Mouse (Mus musculus) cerebellum, adult 2 months (tissue): ENCODE measurements around the gene Etfdh. TPM values are rescaled to one million over a fixed set of nuclear protein-coding genes. Genes with fewer than 3 reads are reported as not detected.

Experiments used
- DNase-seq, 2 experiments: peaks; one replicate each; pipeline ENCODE4 v3.0.0; 2021
- H3K27ac ChIP-seq: fragments of 200-500 bp; 2 replicates; pipeline ENCODE4 v1.5.1; 2012; ENCODE audit warnings: low read length, control low read depth, inconsistent platforms; ENCODE audit not compliant: insufficient read depth
- H3K27me3 ChIP-seq: fragments of 200-500 bp; 2 replicates; pipeline ENCODE4 v1.6.1; 2012; ENCODE audit warnings: inconsistent platforms, mild to moderate bottlenecking, low read length, moderate library complexity; ENCODE audit not compliant: control insufficient read depth, insufficient read depth
- H3K4me1 ChIP-seq: fragments of 200-500 bp; 2 replicates; pipeline ENCODE4 v1.6.1; 2011; ENCODE audit warnings: low read length; ENCODE audit not compliant: control insufficient read depth, insufficient read depth
- H3K4me3 ChIP-seq: fragments of 200-500 bp; replicated peaks from 2 replicates; pipeline ENCODE3; 2011; ENCODE audit warnings: mild to moderate bottlenecking, low read depth, low read length, control low read depth; ENCODE audit not compliant: insufficient read depth
- CTCF ChIP-seq: fragments of 200-500 bp; IDR thresholded peaks from 2 replicates; pipeline ENCODE4 v1.5.1; 2011; ENCODE audit warnings: low read depth, mild to moderate bottlenecking, control low read depth, low read length, moderate library complexity, borderline replicate concordance; ENCODE audit not compliant: insufficient read depth
- POLR2A ChIP-seq: fragments of 200-500 bp; IDR thresholded peaks from 2 replicates; pipeline ENCODE4 v1.6.1; 2011; ENCODE audit warnings: low read length, control low read depth, borderline replicate concordance; ENCODE audit not compliant: insufficient read depth
- WGBS: fragments of 180-500 bp; shearing (Covaris S2); methylation state at CpG from one replicate; pipeline ENCODE4 v1.1.7; 2018; 5-methylcytosine and 5-hydroxymethylcytosine counted together
- polyA plus RNA-seq: library from polyadenylated mRNA; depleted of rRNA; stranded (reverse); fragments of >200 nt; gene quantifications from 2 replicates; pipeline ENCODE4 v1.2.3, GENCODE M21; 2012

Gene Etfdh
- polyA plus RNA-seq, 1 experiment, result 31.6 TPM

DNA sequence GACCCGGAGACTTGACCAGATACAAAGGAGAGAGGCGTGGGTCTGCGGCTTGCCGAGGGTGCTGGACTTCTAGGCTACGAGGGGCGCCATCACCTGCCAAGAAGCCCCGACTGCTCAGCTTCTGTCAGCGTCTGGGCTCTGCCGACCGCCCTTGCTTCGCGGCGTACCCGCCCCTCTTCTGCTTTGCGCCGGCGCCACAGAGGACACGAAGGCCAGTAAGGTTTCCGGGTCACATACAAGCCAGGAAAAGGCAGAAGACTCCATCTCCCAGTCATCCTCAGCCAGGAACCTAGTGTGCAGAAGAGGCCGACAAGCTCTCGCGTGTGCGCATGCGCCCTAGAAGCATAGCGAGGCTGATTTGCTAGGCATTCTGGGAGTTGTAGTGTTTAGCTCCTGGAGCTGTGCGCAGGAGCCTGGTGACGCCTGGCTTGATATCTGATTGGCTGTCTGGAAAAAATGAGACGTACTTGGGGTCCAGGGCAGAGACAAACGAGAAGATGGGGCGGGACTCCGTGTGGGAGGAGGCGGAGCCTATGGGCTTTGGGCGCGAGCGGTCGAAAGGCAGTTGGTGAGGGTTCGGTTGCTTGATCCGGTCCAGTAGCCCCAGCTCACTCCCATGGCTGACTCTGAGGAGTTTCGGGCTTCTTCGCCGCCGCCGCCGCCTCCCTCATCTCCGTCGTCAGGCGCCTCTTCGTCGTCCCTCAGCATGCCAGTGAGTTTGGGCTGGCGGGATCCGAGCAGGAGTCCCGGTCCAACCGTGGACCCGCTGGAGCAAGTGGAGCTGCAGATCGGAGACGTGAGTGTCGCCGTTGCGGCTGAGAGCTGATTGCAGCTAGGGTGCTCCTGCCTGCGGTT is 512 bp downstream of the Etfdh start, which contains the start of gene 4930579G24Rik:
4930579G24Rik (plus strand) TSS at position 519 of the 855 bp plus-strand sequence.
- Histone ChIP-seq H3K4me3 (peak within 1 kb of the TSS; percentile 74), H3K27me3 (no peaks in the 10 kb centered on the region), H3K4me1 (no peaks in the 10 kb centered on the region), H3K27ac (peak within 1 kb of the TSS; percentile 9)
- WGBS, result under 1% methylated on average over 60 of the region's 60 CpGs
- no peak for TF ChIP-seq CTCF
- peak; percentile 81; the same call in 1 of the 2 replicates for TF ChIP-seq POLR2A
- DNase-seq, result peak; percentile 95 to 100

DNA sequence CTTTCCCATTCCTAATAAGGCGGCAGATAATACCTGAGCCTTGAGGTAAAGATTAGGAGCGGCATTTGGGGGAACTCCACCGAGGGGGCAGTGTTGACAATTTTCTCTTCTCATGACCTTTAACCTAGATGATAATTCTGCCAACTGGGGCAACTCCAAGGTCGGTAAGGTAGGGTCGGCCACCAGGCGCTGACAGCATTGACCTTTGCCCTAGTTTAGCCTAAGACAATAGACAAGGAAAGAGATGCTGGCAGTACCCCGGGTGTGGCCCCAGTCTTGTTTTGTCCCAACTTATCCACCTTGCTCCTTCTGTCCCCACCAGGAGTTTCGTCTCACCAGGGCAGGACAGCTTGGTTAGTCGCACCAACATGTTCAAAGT is 1.1 kb downstream of the Etfdh start:
- H3K27me3 ChIP-seq, result no peaks in the 10 kb centered on the region
- H3K4me1 ChIP-seq, result no peaks in the 10 kb centered on the region
- H3K27ac ChIP-seq, result no peak overlapping the region; the same call in 1 of the 2 replicates
- TF ChIP-seq POLR2A (no peak), CTCF (no peak)
- no peak for DNase-seq
- peak overlapping the region; percentile 72 for H3K4me3 ChIP-seq
- 0% methylated on average over 9 of the region's 9 CpGs for WGBS

DNA sequence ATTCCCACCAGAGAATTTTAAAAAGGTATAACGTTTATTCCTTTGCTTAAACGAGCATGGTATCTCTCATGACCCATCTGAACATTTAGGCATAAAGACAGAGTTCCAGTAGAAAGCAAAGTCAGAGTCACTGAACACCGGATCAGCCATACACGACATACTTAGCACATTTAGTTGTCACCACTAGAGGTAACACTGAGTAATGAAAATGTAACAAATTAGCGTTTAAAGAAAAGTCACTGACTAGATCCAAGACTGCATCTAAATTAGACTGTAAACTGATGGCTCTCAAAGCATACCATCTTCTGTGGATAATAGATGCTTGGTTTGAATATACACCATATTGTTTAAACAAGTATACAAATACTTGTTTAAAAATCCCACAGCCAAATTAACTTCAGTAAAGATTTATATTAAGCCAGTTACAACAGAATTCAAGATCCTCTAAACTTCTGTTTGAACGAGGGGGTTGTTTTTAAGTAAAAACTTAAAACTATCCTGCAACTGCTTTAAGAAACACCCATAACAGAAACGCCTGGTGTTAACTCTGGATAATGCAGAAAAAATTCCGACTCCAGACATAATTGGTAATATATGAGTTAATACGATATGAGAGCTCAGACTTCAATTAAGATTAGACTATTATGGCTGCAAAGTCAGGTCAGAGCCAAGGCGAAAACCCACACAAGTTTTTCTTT is 1.7 kb downstream of the Etfdh start:
- no peak for DNase-seq
- WGBS, result 10% methylated on average over 10 of the region's 10 CpGs
- no peak overlapping the region for H3K27ac ChIP-seq
- H3K4me3 ChIP-seq, result peak overlapping the region; percentile 72
- no peaks in the 10 kb centered on the region for H3K4me1 ChIP-seq
- TF ChIP-seq CTCF (no peak), POLR2A (no peak)
- H3K27me3 ChIP-seq, result no peaks in the 10 kb centered on the region

DNA sequence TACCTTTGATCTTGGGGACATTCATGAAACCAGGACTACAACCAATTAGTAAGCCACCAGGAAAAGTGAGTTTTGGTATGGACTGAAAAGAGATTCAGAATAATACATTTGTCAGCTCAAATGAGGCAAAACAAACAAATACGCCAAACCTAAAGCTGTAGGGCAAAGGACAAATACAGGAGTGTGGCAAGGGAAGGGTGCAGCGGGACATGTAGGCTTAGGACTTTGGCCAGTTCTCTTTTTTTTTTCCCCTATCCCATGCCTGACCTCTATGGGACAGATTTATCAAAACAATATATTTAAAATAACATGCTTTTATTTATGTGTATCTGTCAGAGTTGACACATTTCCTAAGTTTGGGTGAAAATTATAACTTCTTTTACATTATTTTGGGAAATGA is 19.4 kb downstream of the Etfdh start:
- WGBS, result 94% methylated on average over 2 of the region's 2 CpGs

DNA sequence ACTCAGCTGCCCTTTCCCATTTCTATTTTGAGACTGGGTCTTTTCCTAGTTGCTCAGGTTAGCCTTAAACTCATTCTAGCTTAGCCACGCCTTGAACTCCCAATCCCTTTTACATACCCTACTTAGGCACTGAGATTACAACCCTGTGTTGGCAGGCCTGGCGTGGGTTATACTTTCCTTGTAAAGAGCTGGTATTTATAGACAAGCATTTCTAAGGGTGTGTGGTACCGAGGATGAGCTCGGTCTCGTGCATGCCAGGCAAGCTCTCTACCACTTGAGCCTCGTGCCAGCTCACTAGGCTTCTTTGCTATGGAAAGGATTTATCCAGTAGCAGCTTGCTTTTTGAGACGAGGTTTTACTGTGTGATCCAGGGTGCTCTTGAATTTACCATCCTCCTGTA is 33.8 kb downstream of the Etfdh start:
- no peaks in the 10 kb centered on the region for H3K27me3 ChIP-seq
- no peak overlapping the region for H3K27ac ChIP-seq
- H3K4me1 ChIP-seq, result no peaks in the 10 kb centered on the region; the same call in 1 of the 2 replicates
- H3K4me3 ChIP-seq, result no peak overlapping the region
- TF ChIP-seq POLR2A, result no peak
- no peak for TF ChIP-seq CTCF
- DNase-seq, result no peak
- WGBS, result 93% methylated on average over 7 of the region's 7 CpGs

More for the DNA sequence above, 19.4 kb downstream of the Etfdh start:
- TF ChIP-seq POLR2A (no peak), CTCF (no peak)
- Histone ChIP-seq H3K4me3 (no peak overlapping the region), H3K27me3 (no peaks in the 10 kb centered on the region), H3K27ac (no peak overlapping the region), H3K4me1 (no peaks in the 10 kb centered on the region)
- DNase-seq, result no peak

DNA sequence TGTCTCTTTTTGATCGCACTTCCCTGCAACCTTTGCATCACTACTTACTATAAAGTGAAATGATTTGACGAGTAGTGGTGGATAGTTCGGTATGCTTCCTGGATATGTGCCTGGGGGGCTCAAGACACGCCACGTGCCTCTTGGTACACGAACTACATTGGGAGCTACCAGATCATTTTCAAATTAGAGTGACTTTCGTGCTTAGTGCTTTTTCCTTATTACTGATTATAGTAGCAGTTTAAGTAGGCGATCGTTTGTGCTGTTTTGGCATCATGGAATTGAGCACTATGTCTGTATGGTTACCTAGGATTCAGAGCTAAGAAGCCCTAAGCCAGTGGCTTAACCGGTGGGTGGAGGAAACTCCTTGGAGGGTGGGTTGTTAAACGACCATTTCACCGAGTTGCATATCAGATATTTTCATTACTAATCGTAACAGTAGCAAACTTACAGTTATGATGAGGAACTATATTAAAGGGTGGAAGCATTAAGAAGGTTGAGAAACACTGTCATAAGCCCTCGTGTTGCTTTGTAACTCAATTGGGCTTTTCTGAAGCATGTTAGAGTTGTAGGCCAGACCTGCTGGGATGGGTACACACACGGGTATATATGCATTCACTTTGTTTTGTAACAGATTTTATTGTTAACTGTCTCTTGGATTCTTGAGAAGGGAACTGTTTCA is 37.4 kb downstream of the Etfdh start:
- Histone ChIP-seq H3K4me3 (peak overlapping the region; percentile 94), H3K27ac (no peak overlapping the region; the same call in 1 of the 2 replicates), H3K27me3 (no peaks in the 10 kb centered on the region), H3K4me1 (no peaks in the 10 kb centered on the region; the same call in 1 of the 2 replicates)
- TF ChIP-seq POLR2A, result no peak
- no peak for TF ChIP-seq CTCF
- WGBS, result 2% methylated on average over 15 of the region's 15 CpGs
- no peak for DNase-seq

DNA sequence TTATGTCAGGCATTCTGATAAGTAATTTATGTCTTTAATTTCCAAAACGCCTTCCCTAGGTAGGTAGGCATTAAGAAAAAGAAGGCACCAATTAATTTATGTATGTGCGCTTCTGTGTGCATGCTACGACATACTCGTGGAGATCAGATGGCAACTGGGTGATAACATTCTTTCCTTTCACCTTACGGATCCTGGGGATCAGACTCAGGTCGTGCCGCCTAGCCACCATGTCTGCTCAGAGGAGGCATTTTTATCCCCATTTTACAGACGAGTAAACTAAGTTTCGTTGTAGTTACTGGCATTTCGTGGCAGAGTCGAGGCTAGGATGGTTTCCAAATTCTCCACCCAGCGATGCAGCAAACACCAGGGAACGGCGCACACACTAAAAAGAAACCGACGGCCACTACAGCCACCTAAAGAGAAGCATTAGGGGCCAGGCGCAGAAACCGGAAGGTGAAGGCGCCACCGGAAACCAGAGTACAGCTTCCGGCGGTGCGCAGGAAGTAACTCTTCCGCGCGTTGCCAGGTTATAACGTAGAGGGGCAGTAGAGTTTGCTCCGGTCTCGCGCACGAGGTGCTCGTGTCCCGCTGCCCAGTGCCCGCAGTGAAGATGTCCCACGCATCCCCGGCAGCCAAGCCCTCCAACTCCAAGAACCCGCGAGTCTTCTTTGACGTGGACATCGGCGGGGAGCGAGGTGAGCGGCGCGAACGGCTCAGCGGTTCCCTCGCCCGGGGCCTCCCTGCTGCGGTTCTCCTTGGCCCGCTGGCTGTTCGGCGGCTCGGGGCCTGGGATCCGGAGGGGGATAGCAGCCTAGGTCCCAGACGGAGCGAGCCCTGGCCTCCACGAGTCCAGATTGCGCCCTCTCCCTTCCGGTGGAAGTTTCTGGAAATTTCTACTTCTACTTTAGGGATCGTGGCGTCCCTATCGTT is 38.2 kb downstream of the Etfdh start, which contains the start of gene Ppid:
Ppid (plus strand) TSS at position 480 of the 930 bp plus-strand sequence.
- TF ChIP-seq POLR2A, result peak; percentile 73; the same call in 1 of the 2 replicates
- TF ChIP-seq CTCF, result no peak
- no peaks in the 10 kb centered on the region for H3K27me3 ChIP-seq
- H3K4me3 ChIP-seq, result peak within 1 kb of the TSS; percentile 94
- H3K4me1 ChIP-seq, result no peaks in the 10 kb centered on the region; the same call in 1 of the 2 replicates
- peak; percentile 80 for DNase-seq
- H3K27ac ChIP-seq, result peak within 1 kb of the TSS; percentile 53; the same call in 1 of the 2 replicates
- 3% methylated on average over 63 of the region's 63 CpGs for WGBS
